Mouse (Mus musculus) hindbrain, embryonic 12.5 days (tissue): ENCODE data around the gene Zbtb3. TPM values are rescaled to one million over a fixed set of nuclear protein-coding genes. Genes with fewer than 3 reads are reported as not detected.

Source experiments
- ATAC-seq: fragments of 200-750 bp; cut with Nextera tagmentation; 2 replicates; pipeline ENCODE4 v1.8.0; 2017; ENCODE audit warnings: moderate TSS enrichment; ENCODE audit not compliant: low FRiP score
- H3K27ac ChIP-seq: fragments of 300-500 bp; sonication (generic); 2 replicates; pipeline ENCODE4 v1.5.1; 2016; ENCODE audit warnings: mild to moderate bottlenecking
- H3K27me3 ChIP-seq: fragments of 300-500 bp; sonication (generic); 2 replicates; pipeline ENCODE4 v1.6.1; 2016; ENCODE audit warnings: mild to moderate bottlenecking
- H3K36me3 ChIP-seq: fragments of 300-500 bp; sonication (generic); 2 replicates; pipeline ENCODE4 v1.6.1; 2016; ENCODE audit warnings: mild to moderate bottlenecking
- H3K4me1 ChIP-seq: fragments of 300-500 bp; sonication (generic); 2 replicates; pipeline ENCODE4 v1.6.1; 2016
- H3K4me2 ChIP-seq: fragments of 300-500 bp; sonication (generic); replicated peaks from 2 replicates; pipeline ENCODE4 v1.6.1; 2016; ENCODE audit warnings: mild to moderate bottlenecking
- H3K4me3 ChIP-seq: fragments of 300-500 bp; sonication (generic); 2 replicates; pipeline ENCODE4 v1.5.1; 2016; ENCODE audit warnings: mild to moderate bottlenecking
- H3K9ac ChIP-seq: fragments of 300-500 bp; sonication (generic); 2 replicates; pipeline ENCODE4 v1.6.1; 2016; ENCODE audit warnings: mild to moderate bottlenecking, moderate library complexity
- H3K9me3 ChIP-seq: fragments of 300-500 bp; sonication (generic); replicated peaks from 2 replicates; pipeline ENCODE4 v1.6.1; 2016; ENCODE audit warnings: mild to moderate bottlenecking
- WGBS: fragments of 180-500 bp; shearing (Covaris S2); methylation state at CpG from one replicate; pipeline ENCODE4 v1.1.7; 2016; 5-methylcytosine and 5-hydroxymethylcytosine counted together
- polyA plus RNA-seq: library from polyadenylated mRNA; unstranded; fragments of >200 nt; fragmentation: Nextera tagmentation; extraction: Ambion mirVana; gene quantifications from 2 replicates; pipeline ENCODE4 v1.2.1, GENCODE M21; 2016

Zbtb3 gene
- polyA plus RNA-seq, 1 experiment from 2014 or later, result 7.4 TPM

DNA sequence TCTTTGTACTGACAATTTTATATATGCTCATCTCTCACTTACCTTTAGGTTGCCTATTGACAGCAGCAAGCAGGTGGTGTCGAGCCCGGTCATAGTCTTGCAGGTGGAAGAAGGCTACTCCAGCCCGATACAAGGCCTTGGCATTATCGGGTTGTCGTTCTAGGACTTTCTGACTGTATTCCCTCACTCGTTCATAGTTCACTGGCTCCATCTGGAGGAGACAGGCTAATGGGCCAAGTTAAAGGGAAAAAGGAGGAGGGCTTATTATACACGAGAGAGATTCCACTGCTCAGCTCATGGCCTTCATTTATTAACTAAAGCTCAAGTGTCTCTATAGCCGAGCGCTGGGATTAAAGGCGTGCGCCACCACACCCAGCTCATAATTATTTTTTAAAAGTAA is 13.5 kb downstream of the Zbtb3 start:
- ATAC-seq, result no peak
- Histone ChIP-seq H3K4me3 (no peak overlapping the region), H3K9me3 (no peaks in the 10 kb centered on the region), H3K36me3 (peaks cover 49% of the 10 kb centered on the region), H3K9ac (no peak overlapping the region), H3K4me2 (no peak overlapping the region), H3K27ac (no peak overlapping the region), H3K27me3 (no peaks in the 10 kb centered on the region), H3K4me1 (peaks cover 28% of the 10 kb centered on the region)
- WGBS, result 81% methylated on average over 11 of the region's 11 CpGs

DNA sequence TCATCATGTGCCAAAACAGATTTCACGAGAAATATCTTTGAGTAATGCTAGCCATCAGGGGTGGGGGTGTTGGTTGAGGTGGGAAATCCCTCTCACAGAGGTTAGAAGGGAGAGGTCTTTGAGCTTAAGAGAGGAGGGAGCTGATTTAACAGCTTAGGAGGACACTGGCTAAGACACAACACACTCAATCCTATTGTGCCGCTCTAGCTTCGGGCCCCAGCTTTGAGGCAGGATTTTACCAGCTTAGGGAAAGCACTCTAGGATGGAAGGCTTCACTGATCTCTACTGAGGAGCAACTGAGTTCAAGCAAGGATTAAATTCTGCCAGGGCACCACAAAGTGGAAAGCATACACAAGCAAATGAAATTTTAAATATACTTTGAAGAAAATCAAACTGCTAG is 14.6 kb downstream of the Zbtb3 start:
- Histone ChIP-seq H3K4me3 (no peak overlapping the region; the same call in 1 of the 2 replicates), H3K4me2 (peak overlapping the region; percentile 23), H3K9ac (peak overlapping the region; percentile 37; the same call in 1 of the 2 replicates), H3K9me3 (no peaks in the 10 kb centered on the region), H3K4me1 (peaks cover 34% of the 10 kb centered on the region), H3K27ac (no peak overlapping the region), H3K27me3 (no peaks in the 10 kb centered on the region), H3K36me3 (peaks cover 41% of the 10 kb centered on the region)
- ATAC-seq, result no peak
- WGBS, result 81% methylated on average over 3 of the region's 3 CpGs

DNA sequence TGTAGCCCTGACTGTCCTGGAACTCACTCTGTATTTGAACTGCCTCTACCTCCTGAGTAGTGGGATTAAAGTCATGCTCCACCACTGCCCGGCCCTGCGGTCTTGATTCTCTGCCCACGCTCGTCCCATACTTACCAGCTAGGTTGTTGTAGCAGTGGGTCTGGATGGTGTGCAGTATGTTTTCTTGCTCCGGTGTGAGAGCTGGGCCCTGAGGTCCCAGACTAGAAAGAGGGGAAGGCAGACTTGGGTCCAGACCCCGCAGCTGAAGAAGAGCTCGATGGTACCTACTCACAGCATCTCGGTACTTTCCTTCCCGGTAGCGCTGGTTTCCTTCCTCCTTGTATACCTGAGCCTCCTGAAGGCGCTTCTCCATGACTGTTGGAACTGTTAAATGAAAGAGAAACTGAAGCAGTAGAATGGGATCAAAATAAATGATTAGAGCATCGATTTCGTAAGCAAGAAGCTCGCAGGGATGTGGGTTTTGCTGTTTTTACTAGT is 16.0 kb downstream of the Zbtb3 start:
- H3K4me2 ChIP-seq, result peak overlapping the region; percentile 97
- no peaks in the 10 kb centered on the region for H3K27me3 ChIP-seq
- H3K36me3 ChIP-seq, result peaks cover 35% of the 10 kb centered on the region
- H3K27ac ChIP-seq, result peak overlapping the region; percentile 99
- no peak for ATAC-seq
- 36% methylated on average over 14 of the region's 14 CpGs for WGBS
- H3K4me3 ChIP-seq, result peak overlapping the region; percentile 98
- peak overlapping the region; percentile 89 for H3K9ac ChIP-seq
- peaks cover 48% of the 10 kb centered on the region for H3K4me1 ChIP-seq
- no peaks in the 10 kb centered on the region for H3K9me3 ChIP-seq

- Histone ChIP-seq H3K36me3 (peaks cover 34% of the 10 kb centered on the region), H3K4me2 (peak within 1 kb of the TSS; percentile 97), H3K4me3 (peak within 1 kb of the TSS; percentile 98), H3K27ac (peak within 1 kb of the TSS; percentile 99), H3K4me1 (peaks cover 48% of the 10 kb centered on the region), H3K27me3 (no peaks in the 10 kb centered on the region), H3K9me3 (no peaks in the 10 kb centered on the region), H3K9ac (peak within 1 kb of the TSS; percentile 98)
- WGBS, result under 1% methylated on average over 33 of the region's 33 CpGs
- peak; percentile 96 for ATAC-seq
These were observed 16.6 kb downstream of the Zbtb3 start, which contains the start of gene Ttc9c for GRCm38 (mm10) chr19:8818801-8819595. Ttc9c (minus strand) TSS chr19:8819333.

- Histone ChIP-seq H3K9me3 (no peaks in the 10 kb centered on the region), H3K27me3 (no peaks in the 10 kb centered on the region), H3K4me3 (peak within 1 kb of the TSS; percentile 98), H3K4me1 (peaks cover 48% of the 10 kb centered on the region), H3K27ac (peak within 1 kb of the TSS; percentile 99), H3K36me3 (peaks cover 36% of the 10 kb centered on the region), H3K9ac (peak within 1 kb of the TSS; percentile 98), H3K4me2 (peak within 1 kb of the TSS; percentile 97)
- WGBS, result under 1% methylated on average over 82 of the region's 83 CpGs
- peak; percentile 97 for ATAC-seq
These were observed 17.5 kb downstream of the Zbtb3 start, which contains the start of gene Hnrnpul2 for GRCm38 (mm10) chr19:8819596-8820423. Hnrnpul2 (plus strand) TSS chr19:8820010.

GRCm38 (mm10) chr19:8820424-8820956 is 18.1 kb downstream of the Zbtb3 start:
- H3K36me3 ChIP-seq, result peaks cover 36% of the 10 kb centered on the region
- no peaks in the 10 kb centered on the region for H3K27me3 ChIP-seq
- H3K4me1 ChIP-seq, result peaks cover 44% of the 10 kb centered on the region
- no peaks in the 10 kb centered on the region for H3K9me3 ChIP-seq
- peak overlapping the region; percentile 99 for H3K27ac ChIP-seq
- peak overlapping the region; percentile 98 for H3K9ac ChIP-seq
- H3K4me2 ChIP-seq, result peak overlapping the region; percentile 97
- ATAC-seq, result peak; percentile 24
- peak overlapping the region; percentile 98 for H3K4me3 ChIP-seq
- 1% methylated on average over 48 of the region's 48 CpGs for WGBS

- Histone ChIP-seq H3K27ac (peak overlapping the region; percentile 99; the same call in 1 of the 2 replicates), H3K4me1 (peaks cover 40% of the 10 kb centered on the region), H3K4me3 (peak overlapping the region; percentile 98), H3K9ac (peak overlapping the region; percentile 98), H3K9me3 (no peaks in the 10 kb centered on the region), H3K27me3 (no peaks in the 10 kb centered on the region), H3K4me2 (peak overlapping the region; percentile 97), H3K36me3 (peaks cover 39% of the 10 kb centered on the region)
- WGBS, result 1% methylated on average over 7 of the region's 7 CpGs
- no peak for ATAC-seq
These were observed 18.8 kb downstream of the Zbtb3 start for GRCm38 (mm10) chr19:8821146-8821545.

DNA sequence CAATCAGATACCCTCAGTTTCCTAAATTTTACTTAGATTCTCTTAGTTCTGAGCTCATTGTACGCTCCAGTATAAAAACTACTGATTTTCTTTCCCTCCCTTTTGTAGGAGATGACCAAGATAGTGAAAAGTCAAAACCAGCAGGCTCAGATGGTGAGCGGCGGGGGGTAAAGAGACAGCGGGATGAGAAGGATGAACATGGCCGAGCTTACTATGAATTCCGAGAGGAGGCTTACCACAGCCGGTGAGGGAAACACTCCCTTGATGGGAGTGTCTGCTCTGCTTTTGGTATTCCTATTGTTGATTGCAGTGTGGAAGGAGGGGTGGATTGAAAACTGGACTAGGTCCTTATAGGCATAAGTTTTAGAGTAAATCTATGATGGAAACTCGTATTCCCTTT is 20.3 kb downstream of the Zbtb3 start:
- H3K4me2 ChIP-seq, result peak overlapping the region; percentile 97
- H3K27ac ChIP-seq, result no peak overlapping the region
- H3K9me3 ChIP-seq, result no peaks in the 10 kb centered on the region
- no peaks in the 10 kb centered on the region for H3K27me3 ChIP-seq
- ATAC-seq, result no peak
- peak overlapping the region; percentile 98 for H3K9ac ChIP-seq
- peaks cover 46% of the 10 kb centered on the region for H3K36me3 ChIP-seq
- WGBS, result 69% methylated on average over 8 of the region's 8 CpGs
- peaks cover 28% of the 10 kb centered on the region for H3K4me1 ChIP-seq
- H3K4me3 ChIP-seq, result peak overlapping the region; percentile 98

- Histone ChIP-seq H3K27me3 (no peaks in the 10 kb centered on the region), H3K4me3 (no peak within 1 kb of the TSS), H3K36me3 (peaks cover 93% of the 10 kb centered on the region), H3K9me3 (no peaks in the 10 kb centered on the region), H3K27ac (no peak within 1 kb of the TSS), H3K4me1 (no peaks in the 10 kb centered on the region), H3K4me2 (no peak within 1 kb of the TSS), H3K9ac (no peak within 1 kb of the TSS)
- WGBS, result 92% methylated on average over 8 of the region's 8 CpGs
- ATAC-seq, result no peak
These were observed 27.3 kb downstream of the Zbtb3 start, which contains the start of gene AC129217.1 for GRCm38 (mm10) chr19:8829660-8830059. AC129217.1 (plus strand) TSS chr19:8829773.

GRCm38 (mm10) chr19:8830664-8831063 is 28.3 kb downstream of the Zbtb3 start:
- H3K27me3 ChIP-seq, result no peaks in the 10 kb centered on the region
- H3K36me3 ChIP-seq, result peaks cover 93% of the 10 kb centered on the region
- WGBS, result 93% methylated on average over 8 of the region's 8 CpGs

DNA sequence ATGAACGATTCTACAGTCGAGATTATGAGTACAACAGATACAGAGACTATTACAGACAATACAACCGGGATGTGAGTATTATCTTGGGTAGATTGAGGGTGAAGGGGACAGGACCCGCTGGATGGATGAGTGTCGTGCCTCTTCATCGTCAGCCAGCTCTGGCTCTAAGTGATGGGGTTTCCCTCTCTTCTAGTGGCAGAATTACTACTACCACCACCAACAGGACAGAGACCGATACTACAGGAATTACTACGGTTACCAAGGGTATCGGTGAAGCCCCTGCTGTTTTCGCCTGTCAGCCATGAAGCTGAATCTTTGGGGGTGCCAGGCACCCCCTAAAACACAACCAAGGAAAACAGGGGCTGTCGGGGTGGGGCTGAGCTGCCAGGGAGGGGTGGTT is 28.9 kb downstream of the Zbtb3 start:
- H3K27me3 ChIP-seq, result no peaks in the 10 kb centered on the region
- no peak overlapping the region for H3K4me3 ChIP-seq
- no peaks in the 10 kb centered on the region for H3K9me3 ChIP-seq
- peaks cover 92% of the 10 kb centered on the region for H3K36me3 ChIP-seq
- H3K4me1 ChIP-seq, result 0 out of 2 replicates have a peak, but pooled peaks cover 1% of the 10 kb centered on the region
- H3K27ac ChIP-seq, result no peak overlapping the region
- no peak for ATAC-seq
- H3K9ac ChIP-seq, result no peak overlapping the region
- H3K4me2 ChIP-seq, result no peak overlapping the region
- 83% methylated on average over 11 of the region's 11 CpGs for WGBS

More at GRCm38 (mm10) chr19:8830664-8831063, 28.3 kb downstream of the Zbtb3 start:
- no peak overlapping the region for H3K27ac ChIP-seq
- H3K4me3 ChIP-seq, result no peak overlapping the region
- H3K9ac ChIP-seq, result no peak overlapping the region
- H3K4me1 ChIP-seq, result no peaks in the 10 kb centered on the region
- H3K9me3 ChIP-seq, result no peaks in the 10 kb centered on the region
- H3K4me2 ChIP-seq, result no peak overlapping the region
- no peak for ATAC-seq

- Histone ChIP-seq H3K4me3 (no peak overlapping the region), H3K9me3 (no peaks in the 10 kb centered on the region), H3K9ac (no peak overlapping the region), H3K4me1 (peaks cover 3% of the 10 kb centered on the region; the same call in 1 of the 2 replicates), H3K36me3 (peaks cover 78% of the 10 kb centered on the region), H3K27me3 (no peaks in the 10 kb centered on the region), H3K27ac (no peak overlapping the region), H3K4me2 (no peak overlapping the region)
- no peak for ATAC-seq
- WGBS, result 96% methylated on average over 4 of the region's 4 CpGs
These were observed 30.6 kb downstream of the Zbtb3 start for GRCm38 (mm10) chr19:8832971-8833370.
